Mouse (Mus musculus) embryonic facial prominence, embryonic 10.5 days (tissue): ENCODE results near the gene Olfr573-ps1. TPM values are rescaled to one million over a fixed set of nuclear protein-coding genes. Genes with fewer than 3 reads are reported as not detected.

Source experiments
- DNase-seq: peaks from one replicate; pipeline ENCODE4 v3.0.0-alpha.2; 2017; ENCODE audit warnings: low spot score
- H3K27ac ChIP-seq: fragments of 300-500 bp; sonication (generic); replicated peaks from 2 replicates; pipeline ENCODE4 v1.5.1; 2016; ENCODE audit warnings: mild to moderate bottlenecking
- H3K27me3 ChIP-seq: fragments of 300-500 bp; sonication (generic); replicated peaks from 2 replicates; pipeline ENCODE4 v1.6.1; 2016; ENCODE audit warnings: low read depth, mild to moderate bottlenecking; ENCODE audit not compliant: poor library complexity, severe bottlenecking
- H3K36me3 ChIP-seq: fragments of 300-500 bp; sonication (generic); replicated peaks from 2 replicates; pipeline ENCODE4 v1.6.1; 2016; ENCODE audit warnings: mild to moderate bottlenecking, moderate library complexity
- H3K4me1 ChIP-seq: fragments of 300-500 bp; sonication (generic); 2 replicates; pipeline ENCODE4 v1.6.1; 2016
- H3K4me3 ChIP-seq: fragments of 300-500 bp; sonication (generic); 2 replicates; pipeline ENCODE4 v1.5.1; 2016; ENCODE audit warnings: mild to moderate bottlenecking, moderate library complexity
- H3K9me3 ChIP-seq: fragments of 300-500 bp; sonication (generic); 2 replicates; pipeline ENCODE4 v1.6.1; 2016; ENCODE audit warnings: mild to moderate bottlenecking
- WGBS: fragments of 180-500 bp; shearing (Covaris S2); methylation state at CpG from one replicate; pipeline ENCODE4 v1.1.7; 2016; 5-methylcytosine and 5-hydroxymethylcytosine counted together
- polyA plus RNA-seq: library from polyadenylated mRNA; unstranded; fragments of >200 nt; fragmentation: Nextera tagmentation; extraction: Ambion mirVana; gene quantifications from 2 replicates; pipeline ENCODE4 v1.2.1, GENCODE M21; 2016

Gene Olfr573-ps1
- polyA plus RNA-seq = not detected in 2 replicates

GRCm38 (mm10) chr7:102942475-102942874 lies at the start of gene Olfr573-ps1:
Olfr573-ps1 (minus strand) TSS chr7:102942575.
- Histone ChIP-seq H3K4me1 (no peaks in the 10 kb centered on the region), H3K9me3 (no peaks in the 10 kb centered on the region), H3K27ac (no peak within 1 kb of the TSS), H3K27me3 (no peaks in the 10 kb centered on the region), H3K4me3 (no peak within 1 kb of the TSS), H3K36me3 (no peaks in the 10 kb centered on the region)
- no peak for DNase-seq
- 92% methylated on average over 2 of the region's 2 CpGs for WGBS

- no peak for DNase-seq
- 75% methylated on average over 3 of the region's 3 CpGs for WGBS
- Histone ChIP-seq H3K9me3 (no peaks in the 10 kb centered on the region), H3K4me3 (no peak within 1 kb of the TSS), H3K27me3 (no peaks in the 10 kb centered on the region), H3K36me3 (no peaks in the 10 kb centered on the region), H3K4me1 (no peaks in the 10 kb centered on the region), H3K27ac (no peak within 1 kb of the TSS)
These were observed 46.8 kb upstream of the Olfr573-ps1 start, which contains the start of gene Olfr578 for GRCm38 (mm10) chr7:102989224-102989623. Olfr578 (minus strand) TSS chr7:102989324.

GRCm38 (mm10) chr7:102975843-102976242 lies 33.5 kb upstream of the Olfr573-ps1 start, which contains the start of gene Olfr577:
Olfr577 (minus strand) TSS chr7:102975943.
- Histone ChIP-seq H3K27me3 (no peaks in the 10 kb centered on the region), H3K27ac (no peak within 1 kb of the TSS), H3K9me3 (0 out of 2 replicates have a peak, but pooled peaks cover 2% of the 10 kb centered on the region), H3K4me1 (no peaks in the 10 kb centered on the region), H3K36me3 (no peaks in the 10 kb centered on the region), H3K4me3 (no peak within 1 kb of the TSS)
- no peak for DNase-seq
- 86% methylated on average over 2 of the region's 2 CpGs for WGBS

GRCm38 (mm10) chr7:102974399-102974798 lies 32.0 kb upstream of the Olfr573-ps1 start:
- Histone ChIP-seq H3K4me1 (no peaks in the 10 kb centered on the region), H3K4me3 (no peak overlapping the region), H3K9me3 (no peaks in the 10 kb centered on the region), H3K36me3 (no peaks in the 10 kb centered on the region), H3K27ac (no peak overlapping the region), H3K27me3 (no peaks in the 10 kb centered on the region)
- WGBS = 50% methylated on average over 1 of the region's 1 CpGs
- no peak for DNase-seq

GRCm38 (mm10) chr7:102962360-102962759 lies 20.0 kb upstream of the Olfr573-ps1 start, which contains the start of gene Olfr576:
Olfr576 (plus strand) TSS chr7:102962660.
- H3K4me1 ChIP-seq = no peaks in the 10 kb centered on the region
- H3K27ac ChIP-seq = no peak within 1 kb of the TSS
- WGBS = 60% methylated on average over 2 of the region's 2 CpGs
- DNase-seq = no peak
- H3K4me3 ChIP-seq = no peak within 1 kb of the TSS
- no peaks in the 10 kb centered on the region for H3K27me3 ChIP-seq
- no peaks in the 10 kb centered on the region for H3K36me3 ChIP-seq
- no peaks in the 10 kb centered on the region for H3K9me3 ChIP-seq

GRCm38 (mm10) chr7:102958593-102958992 lies 16.2 kb upstream of the Olfr573-ps1 start, which contains the start of gene Olfr575:
Olfr575 (minus strand) TSS chr7:102958775.
- no peaks in the 10 kb centered on the region for H3K9me3 ChIP-seq
- no peak for DNase-seq
- H3K4me3 ChIP-seq = no peak within 1 kb of the TSS
- no peak within 1 kb of the TSS for H3K27ac ChIP-seq
- no peaks in the 10 kb centered on the region for H3K36me3 ChIP-seq
- H3K4me1 ChIP-seq = no peaks in the 10 kb centered on the region
- 83% methylated on average over 1 of the region's 1 CpGs for WGBS
- H3K27me3 ChIP-seq = no peaks in the 10 kb centered on the region

- WGBS = 77% methylated on average over 3 of the region's 3 CpGs
- no peaks in the 10 kb centered on the region for H3K36me3 ChIP-seq
- no peak overlapping the region for H3K27ac ChIP-seq
These were observed 15.8 kb upstream of the Olfr573-ps1 start for GRCm38 (mm10) chr7:102958137-102958536.

GRCm38 (mm10) chr7:102950732-102951131 lies 8.4 kb upstream of the Olfr573-ps1 start:
- no peaks in the 10 kb centered on the region for H3K4me1 ChIP-seq
- no peaks in the 10 kb centered on the region for H3K27me3 ChIP-seq
- H3K27ac ChIP-seq = no peak overlapping the region
- DNase-seq = no peak
- no peak overlapping the region for H3K4me3 ChIP-seq
- WGBS = 75% methylated on average over 1 of the region's 1 CpGs
- H3K36me3 ChIP-seq = no peaks in the 10 kb centered on the region
- H3K9me3 ChIP-seq = no peaks in the 10 kb centered on the region

More at GRCm38 (mm10) chr7:102958137-102958536, 15.8 kb upstream of the Olfr573-ps1 start:
- no peaks in the 10 kb centered on the region for H3K4me1 ChIP-seq
- H3K9me3 ChIP-seq = no peaks in the 10 kb centered on the region
- DNase-seq = no peak
- H3K4me3 ChIP-seq = no peak overlapping the region
- no peaks in the 10 kb centered on the region for H3K27me3 ChIP-seq

- no peak within 1 kb of the TSS for H3K27ac ChIP-seq
- 85% methylated on average over 1 of the region's 1 CpGs for WGBS
- no peak within 1 kb of the TSS for H3K4me3 ChIP-seq
- H3K4me1 ChIP-seq = no peaks in the 10 kb centered on the region
- H3K9me3 ChIP-seq = no peaks in the 10 kb centered on the region
- no peak for DNase-seq
- no peaks in the 10 kb centered on the region for H3K27me3 ChIP-seq
- no peaks in the 10 kb centered on the region for H3K36me3 ChIP-seq
These were observed 5.8 kb upstream of the Olfr573-ps1 start, which contains the start of gene Olfr574 for GRCm38 (mm10) chr7:102948167-102948566. Olfr574 (plus strand) TSS chr7:102948467.

GRCm38 (mm10) chr7:102943417-102943816 lies 1.0 kb upstream of the Olfr573-ps1 start:
- no peak for DNase-seq
- H3K4me3 ChIP-seq = no peak overlapping the region
- H3K27ac ChIP-seq = no peak overlapping the region
- WGBS = 83% methylated on average over 1 of the region's 1 CpGs
- H3K27me3 ChIP-seq = no peaks in the 10 kb centered on the region
- no peaks in the 10 kb centered on the region for H3K4me1 ChIP-seq
- no peaks in the 10 kb centered on the region for H3K9me3 ChIP-seq
- no peaks in the 10 kb centered on the region for H3K36me3 ChIP-seq

- WGBS = 73% methylated on average over 3 of the region's 3 CpGs
- H3K9me3 ChIP-seq = no peaks in the 10 kb centered on the region
These were observed 15.3 kb downstream of the Olfr573-ps1 start for GRCm38 (mm10) chr7:102927105-102927504.

GRCm38 (mm10) chr7:102924109-102924508 lies 18.3 kb downstream of the Olfr573-ps1 start, which contains the start of gene Olfr572:
Olfr572 (plus strand) TSS chr7:102924409.
- WGBS = 66% methylated on average over 1 of the region's 1 CpGs
- H3K9me3 ChIP-seq = no peaks in the 10 kb centered on the region
- no peaks in the 10 kb centered on the region for H3K4me1 ChIP-seq
- no peak within 1 kb of the TSS for H3K27ac ChIP-seq
- H3K4me3 ChIP-seq = no peak within 1 kb of the TSS
- H3K27me3 ChIP-seq = no peaks in the 10 kb centered on the region
- no peak for DNase-seq
- no peaks in the 10 kb centered on the region for H3K36me3 ChIP-seq

More at GRCm38 (mm10) chr7:102927105-102927504, 15.3 kb downstream of the Olfr573-ps1 start:
- Histone ChIP-seq H3K27ac (no peak overlapping the region), H3K27me3 (no peaks in the 10 kb centered on the region), H3K36me3 (no peaks in the 10 kb centered on the region), H3K4me1 (no peaks in the 10 kb centered on the region), H3K4me3 (no peak overlapping the region)
- DNase-seq = no peak

GRCm38 (mm10) chr7:102919632-102920031 lies 22.7 kb downstream of the Olfr573-ps1 start:
- no peaks in the 10 kb centered on the region for H3K27me3 ChIP-seq
- H3K27ac ChIP-seq = no peak overlapping the region
- no peak for DNase-seq
- H3K4me3 ChIP-seq = no peak overlapping the region
- no peaks in the 10 kb centered on the region for H3K4me1 ChIP-seq
- no peaks in the 10 kb centered on the region for H3K9me3 ChIP-seq
- H3K36me3 ChIP-seq = no peaks in the 10 kb centered on the region
- 21% methylated on average over 1 of the region's 1 CpGs for WGBS
